Mouse (Mus musculus): ENCODE measurements around the gene Epor. TPM values are rescaled to one million over a fixed set of nuclear protein-coding genes. Genes with fewer than 3 reads are reported as not detected.
A peak's percentile ranks its signal among the peaks of the same experiment; 100 is the strongest.

The Epor gene
- polyA plus RNA-seq, 1 experiment from 2014 or later, result 15.2 TPM

DNA sequence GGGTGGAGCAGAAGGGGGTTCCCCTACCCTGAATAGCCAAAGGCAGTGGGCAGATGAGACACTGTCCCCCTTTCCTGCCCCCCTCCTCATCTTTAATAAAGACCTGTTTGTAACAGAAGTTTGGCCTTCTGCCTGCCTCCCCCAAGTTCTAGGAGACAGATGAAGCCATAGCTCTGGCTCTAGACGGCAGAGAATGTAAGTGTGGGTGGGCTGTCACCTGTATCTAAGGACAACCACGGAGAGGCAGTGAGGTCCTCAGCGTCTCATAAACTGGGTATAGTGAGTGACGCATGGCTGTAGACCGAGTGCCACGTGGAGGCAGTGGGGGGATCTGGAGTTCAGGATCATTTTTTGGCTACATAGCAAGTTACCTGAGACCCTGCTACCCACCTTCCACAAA lies 14.5 kb downstream of the Epor start:
- Histone ChIP-seq H3K9me3 (replicated peaks) (0 out of 2 replicates have a peak, but pooled peaks cover 4% of the 10 kb centered on the region), H3K36me3 (no peaks in the 10 kb centered on the region), H3K4me1 (peaks cover 18% of the 10 kb centered on the region), H3K9ac (no peak overlapping the region), H3K27me3 (peaks cover 18% of the 10 kb centered on the region), H3K4me2 (no peak overlapping the region), H3K4me3 (replicated peaks) (no peak overlapping the region), H3K27ac (no peak overlapping the region)
- WGBS, result 71% methylated on average over 6 of the region's 6 CpGs
- ATAC-seq (replicated peaks; ENCODE audit: low FRiP score), result no peak

DNA sequence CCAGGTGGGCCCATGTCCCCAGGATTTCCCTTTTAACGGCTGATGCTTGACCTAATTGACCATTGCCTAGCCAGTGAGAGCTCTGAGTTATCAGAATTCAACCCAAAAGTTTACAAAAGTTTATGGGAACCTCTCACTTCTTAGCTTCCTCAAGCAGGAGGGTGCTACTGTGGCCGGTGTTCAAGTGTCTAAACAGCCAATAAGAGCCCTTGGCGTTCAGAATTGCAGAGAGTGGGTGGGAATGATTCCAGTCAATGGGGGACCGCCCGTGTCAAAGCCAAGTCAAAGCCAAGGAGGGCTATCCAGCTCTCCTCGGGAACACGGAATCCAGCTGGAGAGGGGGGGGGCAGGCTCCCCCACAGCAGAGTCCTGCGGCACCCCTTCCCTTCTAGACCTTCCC lies 15.2 kb downstream of the Epor start:
- WGBS, result 53% methylated on average over 8 of the region's 8 CpGs
- Histone ChIP-seq H3K4me3 (replicated peaks) (no peak overlapping the region), H3K36me3 (no peaks in the 10 kb centered on the region), H3K9me3 (replicated peaks) (0 out of 2 replicates have a peak, but pooled peaks cover 4% of the 10 kb centered on the region), H3K4me1 (peaks cover 19% of the 10 kb centered on the region), H3K9ac (no peak overlapping the region), H3K27me3 (peaks cover 18% of the 10 kb centered on the region), H3K4me2 (no peak overlapping the region), H3K27ac (no peak overlapping the region)
- ATAC-seq (replicated peaks; ENCODE audit: low FRiP score), result no peak

DNA sequence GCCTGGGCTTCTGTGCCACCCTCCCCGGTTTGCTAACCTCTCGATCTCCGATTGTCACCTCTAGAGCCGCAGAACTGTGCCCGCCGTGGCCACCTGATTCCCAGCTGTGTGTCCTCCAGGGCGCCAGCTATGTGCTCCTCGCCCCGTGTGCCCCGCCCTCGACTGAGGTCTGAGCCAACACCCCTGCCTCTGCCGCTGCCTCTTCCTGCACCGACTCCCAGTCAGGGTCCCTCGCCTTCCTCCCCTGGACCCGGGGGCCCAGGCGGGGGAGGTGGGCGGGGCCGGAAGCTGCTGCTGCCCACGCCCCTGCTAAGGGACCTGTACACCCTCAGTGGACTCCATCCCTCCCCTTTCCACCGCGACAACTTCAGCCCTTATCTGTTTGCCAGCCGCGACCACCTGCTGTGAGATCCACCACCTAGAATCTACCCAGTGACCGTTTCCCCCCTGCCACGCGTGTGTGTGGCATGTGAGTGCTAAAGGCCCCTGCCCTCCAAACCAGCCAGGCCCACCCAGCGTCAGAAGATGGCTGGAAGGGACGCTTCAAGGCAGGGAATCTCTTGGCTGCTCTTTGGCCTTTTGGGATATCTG lies 15.7 kb downstream of the Epor start:
- peaks cover 18% of the 10 kb centered on the region for H3K27me3 ChIP-seq
- H3K4me1 ChIP-seq, result peaks cover 19% of the 10 kb centered on the region
- WGBS, result 7% methylated on average over 28 of the region's 28 CpGs
- 0 out of 2 replicates have a peak, but pooled peaks cover 4% of the 10 kb centered on the region for H3K9me3 ChIP-seq (replicated peaks)
- H3K36me3 ChIP-seq, result no peaks in the 10 kb centered on the region
- peak overlapping the region; percentile 46 for H3K4me2 ChIP-seq
- H3K4me3 ChIP-seq (replicated peaks), result no peak overlapping the region
- no peak; the same call in 1 of the 2 replicates for ATAC-seq (replicated peaks; ENCODE audit: low FRiP score)
- H3K27ac ChIP-seq, result no peak overlapping the region
- no peak overlapping the region for H3K9ac ChIP-seq

DNA sequence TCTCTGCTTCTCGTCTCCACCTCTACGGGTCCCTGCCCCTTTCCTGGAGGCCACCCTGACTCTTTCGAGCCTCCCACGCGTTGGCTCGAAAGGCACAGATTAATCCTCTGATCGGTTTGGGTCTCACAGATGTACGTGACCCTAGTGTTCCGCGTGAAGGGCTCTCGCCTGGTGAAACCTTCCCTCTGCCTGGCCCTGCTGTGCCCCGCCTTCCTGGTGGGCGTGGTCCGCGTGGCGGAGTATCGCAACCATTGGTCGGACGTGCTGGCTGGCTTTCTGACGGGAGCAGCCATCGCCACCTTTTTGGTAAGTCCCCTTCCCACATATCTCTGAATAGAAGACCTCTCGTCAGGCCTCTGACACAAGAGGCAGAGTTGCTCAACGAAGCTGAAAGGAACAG lies 19.0 kb downstream of the Epor start:
- 13% methylated on average over 23 of the region's 23 CpGs for WGBS
- Histone ChIP-seq H3K9me3 (replicated peaks) (no peaks in the 10 kb centered on the region), H3K4me1 (peaks cover 19% of the 10 kb centered on the region), H3K36me3 (no peaks in the 10 kb centered on the region), H3K27me3 (peaks cover 18% of the 10 kb centered on the region), H3K27ac (no peak overlapping the region), H3K9ac (no peak overlapping the region), H3K4me2 (peak overlapping the region; percentile 32), H3K4me3 (replicated peaks) (no peak overlapping the region)
- no peak for ATAC-seq (replicated peaks; ENCODE audit: low FRiP score)

DNA sequence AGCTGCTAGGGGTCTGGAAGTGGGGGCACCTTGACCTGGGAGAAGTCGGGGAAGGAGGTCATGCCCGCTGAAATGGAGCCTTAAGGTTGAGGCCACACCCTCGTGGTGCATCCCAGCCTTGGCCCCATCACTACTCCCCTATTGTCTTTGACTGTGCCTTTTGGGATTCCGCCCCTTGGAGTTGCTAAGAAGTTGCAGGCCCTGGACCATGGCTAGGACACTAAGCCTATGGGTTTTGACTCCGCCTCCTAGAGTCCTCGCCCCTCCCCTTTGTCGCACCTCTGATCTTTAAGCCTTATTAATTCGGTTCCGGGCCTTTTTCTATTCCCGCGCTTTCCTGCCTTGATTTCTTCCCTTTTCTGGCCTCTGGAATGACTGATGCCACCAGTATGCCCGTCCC lies 19.7 kb downstream of the Epor start:
- Histone ChIP-seq H3K36me3 (no peaks in the 10 kb centered on the region), H3K4me3 (replicated peaks) (no peak overlapping the region), H3K27me3 (peaks cover 18% of the 10 kb centered on the region), H3K4me2 (no peak overlapping the region; the same call in 1 of the 2 replicates), H3K4me1 (peaks cover 19% of the 10 kb centered on the region), H3K27ac (no peak overlapping the region), H3K9ac (no peak overlapping the region), H3K9me3 (replicated peaks) (no peaks in the 10 kb centered on the region)
- WGBS, result 55% methylated on average over 12 of the region's 12 CpGs
- ATAC-seq (replicated peaks; ENCODE audit: low FRiP score), result no peak

DNA sequence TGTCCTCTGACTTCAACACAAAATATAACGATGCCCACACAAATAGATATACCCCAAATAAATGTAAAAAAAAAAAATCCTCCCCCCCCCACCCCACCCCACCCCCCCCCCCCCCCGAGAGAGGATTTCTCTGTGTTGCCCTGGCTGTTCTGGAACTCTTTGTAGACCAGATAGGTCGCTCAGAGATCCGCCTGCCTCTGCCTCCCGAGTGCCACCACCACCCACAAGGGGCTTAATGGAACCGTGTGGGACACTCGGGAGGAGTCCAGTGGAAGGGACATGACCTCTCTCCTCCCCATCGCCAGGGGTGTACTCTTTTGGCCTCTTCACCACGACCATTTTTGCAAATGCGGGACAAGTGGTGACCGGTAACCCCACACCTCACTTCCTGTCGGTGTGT lies 20.3 kb downstream of the Epor start:
- ATAC-seq (replicated peaks; ENCODE audit: low FRiP score), result no peak
- Histone ChIP-seq H3K27ac (no peak overlapping the region), H3K4me3 (replicated peaks) (no peak overlapping the region), H3K9me3 (replicated peaks) (no peaks in the 10 kb centered on the region), H3K9ac (no peak overlapping the region), H3K4me2 (no peak overlapping the region), H3K36me3 (no peaks in the 10 kb centered on the region), H3K27me3 (peaks cover 12% of the 10 kb centered on the region), H3K4me1 (peaks cover 19% of the 10 kb centered on the region)
- 73% methylated on average over 12 of the region's 12 CpGs for WGBS

DNA sequence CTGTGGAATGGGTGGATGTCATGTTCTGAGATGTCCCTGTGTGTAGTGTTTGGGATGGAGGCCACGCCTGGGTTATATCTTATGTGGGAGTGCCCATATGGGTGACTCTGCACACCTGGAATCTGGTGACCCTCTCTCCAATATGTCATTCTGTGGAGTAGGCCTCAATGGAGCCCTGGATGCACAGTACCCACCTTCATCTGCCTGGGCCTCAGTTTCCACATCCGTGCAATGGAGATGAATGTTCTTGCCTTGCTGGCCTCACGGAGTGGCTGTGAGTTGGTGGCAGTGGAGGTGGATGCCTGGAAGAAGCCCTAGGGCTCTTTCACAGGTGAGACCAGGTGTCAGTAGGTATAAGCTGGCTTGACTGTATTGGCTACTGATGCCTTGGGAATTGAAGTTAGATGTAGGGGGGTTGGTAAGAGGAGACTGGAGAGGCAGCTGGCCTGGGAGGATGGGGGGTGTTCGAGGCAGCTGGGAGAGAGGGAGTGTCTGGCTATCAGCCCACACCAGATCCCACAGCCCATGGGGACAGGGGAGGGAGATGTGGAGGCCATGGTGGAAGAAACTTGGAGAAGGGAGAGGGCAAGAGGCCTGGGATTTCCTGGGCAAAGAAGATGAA lies 25.0 kb downstream of the Epor start:
- 85% methylated on average over 4 of the region's 4 CpGs for WGBS

DNA sequence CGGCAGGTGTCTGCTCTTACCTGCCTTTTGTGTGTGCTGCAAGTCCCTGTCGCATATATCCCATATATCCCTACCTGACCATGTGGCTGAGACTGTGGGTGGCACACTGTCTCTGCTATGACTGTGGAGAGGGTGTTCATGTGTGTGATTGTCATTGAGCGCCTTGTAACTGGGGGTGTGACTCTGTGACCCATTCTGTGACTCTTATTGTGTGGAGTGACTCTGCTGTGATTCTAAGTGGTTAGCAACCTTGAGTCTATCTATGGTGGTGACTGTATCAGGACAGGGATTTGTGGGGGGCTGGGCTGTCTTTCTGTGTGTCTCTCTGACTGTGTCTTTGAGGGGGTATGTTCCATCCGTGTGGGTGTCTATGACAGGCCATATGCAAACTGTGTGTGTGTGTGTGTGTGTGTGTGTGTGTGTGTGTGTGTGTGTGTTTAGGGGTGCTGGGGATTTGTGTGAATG lies 25.6 kb downstream of the Epor start:
- H3K9me3 ChIP-seq (replicated peaks), result no peaks in the 10 kb centered on the region
- no peak overlapping the region for H3K9ac ChIP-seq
- H3K27ac ChIP-seq, result no peak overlapping the region
- H3K36me3 ChIP-seq, result no peaks in the 10 kb centered on the region
- no peaks in the 10 kb centered on the region for H3K27me3 ChIP-seq
- WGBS, result 79% methylated on average over 4 of the region's 4 CpGs
- no peak for ATAC-seq (replicated peaks; ENCODE audit: low FRiP score)
- H3K4me2 ChIP-seq, result peak overlapping the region; percentile 92
- peak overlapping the region; percentile 64 for H3K4me3 ChIP-seq (replicated peaks)
- H3K4me1 ChIP-seq, result peaks cover 22% of the 10 kb centered on the region

More for the DNA sequence above, 25.0 kb downstream of the Epor start:
- Histone ChIP-seq H3K4me3 (replicated peaks) (no peak overlapping the region), H3K9ac (no peak overlapping the region), H3K36me3 (no peaks in the 10 kb centered on the region), H3K27ac (no peak overlapping the region), H3K4me2 (no peak overlapping the region), H3K27me3 (no peaks in the 10 kb centered on the region), H3K4me1 (peaks cover 17% of the 10 kb centered on the region), H3K9me3 (replicated peaks) (no peaks in the 10 kb centered on the region)
- ATAC-seq (replicated peaks; ENCODE audit: low FRiP score), result no peak

DNA sequence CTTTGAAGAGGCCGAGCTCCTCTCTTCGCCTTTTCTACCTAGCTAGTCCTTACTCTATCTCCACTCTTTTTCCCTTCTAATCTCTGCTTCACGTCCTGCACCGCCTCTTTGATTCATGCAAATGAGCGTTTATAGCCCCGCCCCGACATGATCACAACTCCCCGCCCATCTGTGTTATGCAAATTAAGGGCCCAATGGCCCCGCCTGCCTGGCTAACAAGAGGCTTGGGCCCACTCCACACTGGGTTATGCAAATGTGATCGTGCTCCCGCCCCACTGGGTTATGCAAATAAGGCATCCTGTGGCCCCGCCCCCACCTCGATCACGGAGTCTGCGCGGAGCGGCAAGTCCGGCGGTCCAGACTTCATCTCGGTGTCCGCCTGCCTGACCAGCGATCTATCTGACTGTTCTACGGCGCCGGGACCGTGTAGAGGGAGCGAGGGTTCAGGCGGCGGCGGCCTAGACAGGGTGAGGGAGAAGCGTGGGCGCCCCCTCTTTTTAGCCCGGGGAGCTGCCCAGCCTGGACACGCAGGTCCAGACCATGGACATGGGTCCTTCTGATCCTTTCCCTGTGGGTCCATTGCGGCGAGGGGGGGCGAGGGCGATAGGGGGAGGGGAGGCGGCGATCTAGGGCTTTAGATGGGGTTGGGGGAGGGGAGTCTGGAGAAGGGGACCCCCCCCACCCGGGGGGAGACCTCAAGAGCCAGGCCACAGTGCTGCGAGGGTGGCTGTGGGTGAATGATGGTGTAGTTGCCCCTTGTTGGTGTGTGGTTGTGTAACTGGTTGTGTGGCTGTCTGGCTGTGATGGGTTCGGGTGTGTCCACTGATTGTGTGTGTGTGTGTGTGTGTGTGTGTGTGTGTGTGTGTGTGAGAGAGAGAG lies 26.4 kb downstream of the Epor start, which contains the start of gene Plppr2:
Plppr2 (plus strand) TSS at position 342 of the 879 bp plus-strand sequence.
- no peaks in the 10 kb centered on the region for H3K9me3 ChIP-seq (replicated peaks)
- 2% methylated on average over 39 of the region's 43 CpGs for WGBS
- peak; percentile 97 for ATAC-seq (replicated peaks; ENCODE audit: low FRiP score)
- H3K4me1 ChIP-seq, result peaks cover 22% of the 10 kb centered on the region
- peak within 1 kb of the TSS; percentile 64 for H3K4me3 ChIP-seq (replicated peaks)
- peak within 1 kb of the TSS; percentile 92 for H3K4me2 ChIP-seq
- H3K27ac ChIP-seq, result 0 out of 2 replicates have a peak within 1 kb of the TSS, but pooled peaks have one; percentile 24
- H3K27me3 ChIP-seq, result no peaks in the 10 kb centered on the region
- H3K9ac ChIP-seq, result peak within 1 kb of the TSS; percentile 61
- H3K36me3 ChIP-seq, result no peaks in the 10 kb centered on the region

DNA sequence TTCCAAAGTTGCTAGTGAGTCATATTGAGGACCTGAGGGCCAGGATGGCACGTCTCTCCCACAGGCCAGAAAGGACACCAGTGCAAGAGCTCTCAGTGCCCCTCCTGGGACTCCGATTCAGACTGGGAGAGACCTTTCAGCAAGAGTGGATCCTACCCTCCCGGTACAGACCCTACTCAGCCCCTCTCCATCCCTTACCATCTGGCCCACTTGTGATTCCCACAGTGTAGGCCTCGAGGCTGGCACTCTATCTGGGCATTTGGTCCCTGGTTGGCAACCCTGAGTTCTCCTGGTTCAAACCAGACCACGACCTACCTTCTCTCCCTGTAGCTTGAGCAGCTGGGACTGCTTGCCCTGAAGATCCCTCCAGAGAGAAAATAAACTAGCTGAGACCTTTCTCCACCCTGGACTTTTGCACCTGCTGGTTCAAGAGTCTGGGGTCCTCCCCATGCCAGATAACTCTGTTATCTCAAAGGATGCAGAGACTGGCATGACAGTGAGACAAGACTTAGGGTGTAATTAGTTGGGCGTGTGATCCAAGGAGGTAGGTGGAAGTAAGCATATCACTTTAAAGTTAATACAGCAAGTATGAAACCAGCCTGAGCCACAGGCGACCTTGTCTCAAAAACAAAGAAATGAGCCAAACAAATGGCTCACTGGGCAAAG lies 27.7 kb downstream of the Epor start:
- no peak for ATAC-seq (replicated peaks; ENCODE audit: low FRiP score)
- no peak overlapping the region for H3K4me2 ChIP-seq
- no peaks in the 10 kb centered on the region for H3K27me3 ChIP-seq
- H3K4me1 ChIP-seq, result peaks cover 22% of the 10 kb centered on the region
- H3K4me3 ChIP-seq (replicated peaks), result no peak overlapping the region
- no peaks in the 10 kb centered on the region for H3K9me3 ChIP-seq (replicated peaks)
- WGBS, result 86% methylated on average over 7 of the region's 7 CpGs
- no peaks in the 10 kb centered on the region for H3K36me3 ChIP-seq
- H3K27ac ChIP-seq, result no peak overlapping the region
- no peak overlapping the region for H3K9ac ChIP-seq

DNA sequence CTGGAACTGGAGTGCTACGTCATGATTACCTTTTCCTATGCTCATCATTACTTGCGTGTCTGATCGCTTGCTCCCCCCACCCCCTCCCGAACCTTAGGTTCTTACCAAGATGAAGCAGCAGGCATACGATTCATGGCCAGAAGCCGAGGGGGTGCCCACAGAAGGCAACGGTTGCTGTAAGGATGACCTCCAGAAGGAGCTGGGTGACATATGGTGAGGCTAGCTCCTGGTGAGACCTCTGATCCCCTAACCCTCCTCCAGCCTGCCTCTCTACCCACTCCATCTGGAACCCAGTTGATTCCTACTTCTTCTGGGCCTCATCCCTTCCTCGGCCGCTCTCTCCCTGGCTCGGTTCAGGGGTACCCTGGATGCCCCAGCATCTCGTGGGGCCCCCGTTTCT lies 29.3 kb downstream of the Epor start:
- WGBS, result 89% methylated on average over 12 of the region's 12 CpGs
- Histone ChIP-seq H3K4me1 (peaks cover 22% of the 10 kb centered on the region), H3K27ac (no peak overlapping the region), H3K9ac (no peak overlapping the region), H3K4me3 (replicated peaks) (no peak overlapping the region), H3K36me3 (no peaks in the 10 kb centered on the region), H3K9me3 (replicated peaks) (no peaks in the 10 kb centered on the region), H3K27me3 (no peaks in the 10 kb centered on the region), H3K4me2 (no peak overlapping the region)
- no peak for ATAC-seq (replicated peaks; ENCODE audit: low FRiP score)

Measured in kidney, embryonic 15.5 days (tissue).